Comparison of ENCODE assay signal across 8 mouse cellular contexts in genomic region chr16:16358481-16359100, GRCm38 (mm10). TPM values are rescaled to one million over a fixed set of nuclear protein-coding genes. Genes with fewer than 3 reads are reported as not detected.
DNase-seq lines count a peak whose midpoint lies in the region; ATAC-seq lines count a peak whose summit lies in the region.

Gene Dnm1l, minus strand, starts transcription at chr16:16358959.

- WGBS in heart, embryonic 10.5 days = under 1% methylated on average over 55 of the region's 55 CpGs
- under 1% methylated on average over 55 of the region's 55 CpGs for WGBS in kidney, embryonic 15.5 days

- peak; percentile 100 for ATAC-seq in erythroblast, adult 5-6 weeks (replicated peaks; ENCODE audit: low FRiP score, poor library complexity, severe bottlenecking)
- peak; percentile 100 for ATAC-seq in kidney, embryonic 15.5 days (replicated peaks; ENCODE audit: low FRiP score)
- peak; percentile 98 for ATAC-seq in monocyte, adult 5-6 weeks (replicated peaks; ENCODE audit: insufficient number of reproducible peaks, low FRiP score, low TSS enrichment, poor library complexity, severe bottlenecking)

- no peaks in the 10 kb centered on the region for H3K27me3 ChIP-seq in heart, embryonic 10.5 days (ENCODE audit: insufficient read depth, poor library complexity, severe bottlenecking)
- no peaks in the 10 kb centered on the region for H3K27me3 ChIP-seq in kidney, embryonic 15.5 days

- H3K36me3 ChIP-seq in heart, embryonic 10.5 days = 0 out of 2 replicates have a peak, but pooled peaks cover 1% of the 10 kb centered on the region
- H3K36me3 ChIP-seq in kidney, embryonic 15.5 days = no peaks in the 10 kb centered on the region

- peak within 1 kb of the TSS; percentile 78 for H3K9ac ChIP-seq in kidney, embryonic 15.5 days

- H3K4me2 ChIP-seq in kidney, embryonic 15.5 days = peak within 1 kb of the TSS; percentile 65

- H3K9me3 ChIP-seq in heart, embryonic 10.5 days = no peaks in the 10 kb centered on the region
- H3K9me3 ChIP-seq in kidney, embryonic 15.5 days (replicated peaks) = no peaks in the 10 kb centered on the region

- H3K4me1 ChIP-seq in heart, embryonic 10.5 days = peaks cover 4% of the 10 kb centered on the region; the same call in 1 of the 2 replicates
- H3K4me1 ChIP-seq in kidney, embryonic 15.5 days = peaks cover 7% of the 10 kb centered on the region

- DNase-seq in B cell, adult 2 months = peak; percentile 94
- DNase-seq in brain, adult 2 months (ENCODE audit: low read depth, low spot score) = peak; percentile 97
- DNase-seq in heart, embryonic 10.5 days (ENCODE audit: low spot score) = peak; percentile 95
- peak; percentile 92 for DNase-seq in liver
- peak; percentile 90 to 96 for DNase-seq in spleen, postnatal 4 days (ENCODE audit: low spot score in 2 of 2)

- peak within 1 kb of the TSS; percentile 97 for H3K27ac ChIP-seq in heart, embryonic 10.5 days
- H3K27ac ChIP-seq in kidney, embryonic 15.5 days = peak within 1 kb of the TSS; percentile 94

- H3K4me3 ChIP-seq in heart, embryonic 10.5 days = peak within 1 kb of the TSS; percentile 86
- H3K4me3 ChIP-seq in kidney, embryonic 15.5 days (replicated peaks) = peak within 1 kb of the TSS; percentile 92

RNA-seq across cellular contexts. Expression of gene Dnm1l, which starts in this region (rescaled TPM):
- 34.3 and 35.5 TPM in 2 replicates for total RNA-seq in erythroblast, adult 5-6 weeks (2015; ENCODE audit: low replicate concordance)
- total RNA-seq in erythroblast, adult 5-6 weeks (2017; ENCODE audit: low replicate concordance) = 15.9 and 18.5 TPM in 2 replicates
- polyA plus RNA-seq in heart, embryonic 10.5 days (2016; fragmentation: Nextera tagmentation; extraction: Ambion mirVana) = 67.2 and 74.6 TPM in 2 replicates
- 62.3 and 65.9 TPM in 2 replicates for polyA plus RNA-seq in kidney, embryonic 15.5 days (2015; fragmentation: Nextera tagmentation; extraction: Ambion mirVana)
- 45.5 to 79.9 TPM (median 51.2 TPM) in 3 replicates for total RNA-seq in monocyte, adult 5-6 weeks (2017)

Comparison
In these comparisons a context has a peak if more than half of its experiments do, and no peak if none do; other contexts are left out.
1. Peak in every context shown above with its lines: DNase-seq, ATAC-seq, H3K4me3 ChIP-seq and H3K27ac ChIP-seq.